Mouse (Mus musculus): ENCODE measurements around the gene Btbd2. TPM values are rescaled to one million over a fixed set of nuclear protein-coding genes. Genes with fewer than 3 reads are reported as not detected.
A peak's percentile ranks its signal among the peaks of the same experiment; 100 is the strongest.
"Not testable (repeated sequence)": the region's sequence is repeated elsewhere in the genome, so short reads cannot be mapped to it uniquely, and the experiment has no call there.

The Btbd2 gene
- total RNA-seq, 2 experiments from 2014 or later: 40.6 to 41.9 TPM

DNA sequence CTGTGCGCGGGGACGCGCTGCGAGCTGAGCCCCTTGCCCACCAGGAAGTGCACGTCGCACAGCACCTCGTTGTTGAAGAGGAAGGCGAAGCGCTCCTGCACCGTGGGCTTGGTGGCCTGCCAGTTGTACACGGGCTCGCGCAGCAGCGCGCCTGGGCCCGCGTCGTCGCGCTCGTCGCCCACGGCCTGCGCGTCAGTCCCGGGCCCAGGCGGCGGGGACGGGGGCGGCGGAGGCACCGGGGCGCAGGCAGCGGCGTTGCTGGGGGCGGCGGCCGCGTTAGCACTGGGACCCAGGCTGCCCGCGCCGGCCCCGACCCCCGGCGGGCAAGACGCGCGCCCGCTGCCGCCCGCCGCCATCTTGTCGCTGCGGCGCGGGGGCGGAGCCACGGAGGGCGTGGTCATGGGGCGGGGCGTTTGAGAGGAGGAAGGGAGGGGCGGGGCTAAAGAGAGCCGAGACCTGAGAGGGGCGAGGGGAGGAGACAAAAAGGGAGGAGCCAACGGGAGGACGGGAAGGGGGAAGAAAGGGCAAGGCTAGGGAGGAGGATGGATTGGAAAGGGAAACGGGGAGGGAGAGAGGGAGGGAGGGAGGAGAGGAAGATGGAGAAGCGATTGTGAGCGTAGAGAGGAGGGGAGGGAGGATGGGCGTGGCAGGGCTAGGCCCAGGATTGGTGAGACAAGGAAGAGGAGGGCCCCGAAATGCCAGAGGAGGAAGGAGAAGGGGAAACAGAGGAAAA is 575 bp downstream of the Btbd2 start:
- peak; percentile 97 to 98 for DNase-seq
- intact Hi-C loops (cut with DNase I): loop anchor here (5.0 kb wide), 1 partner anchor 34 kb away; the partner anchor contains the start of gene Csnk1g2

DNA sequence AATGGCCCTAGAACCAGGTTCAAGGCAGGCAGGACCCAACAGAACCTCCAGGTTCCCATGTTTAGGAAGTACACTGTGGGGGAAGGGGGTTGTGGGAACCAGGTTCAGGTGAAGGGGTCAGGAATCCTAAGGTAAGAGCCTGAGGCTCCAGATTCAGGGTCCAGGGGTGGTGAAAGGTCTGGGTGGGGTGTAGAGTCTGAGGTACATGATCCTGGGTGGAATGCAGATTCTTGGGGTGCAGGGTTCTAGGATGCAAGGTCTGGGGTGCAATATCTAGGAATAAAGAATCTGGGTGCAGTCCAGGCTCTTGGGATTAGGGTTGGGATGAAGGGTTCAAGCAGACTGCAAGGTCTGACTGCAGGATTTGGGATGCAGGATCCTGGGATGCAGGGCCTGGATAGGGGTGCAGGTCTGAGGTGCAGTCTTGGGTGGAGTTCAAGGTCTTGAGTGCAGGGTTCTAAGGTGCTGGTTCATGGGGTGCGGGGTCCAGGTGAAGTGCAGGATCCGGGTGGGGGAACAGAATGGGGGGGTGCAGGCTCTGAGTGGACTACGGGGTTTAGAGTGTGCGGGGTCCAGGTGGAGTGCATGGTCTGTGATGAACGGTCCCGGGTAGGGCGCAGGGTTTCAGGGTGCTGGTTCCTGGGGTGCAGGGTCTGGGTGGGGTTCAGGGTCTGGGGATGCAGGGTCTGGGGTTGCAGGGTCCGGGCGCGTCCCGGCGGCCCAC is 1.3 kb downstream of the Btbd2 start:
- intact Hi-C loops (cut with DNase I): loop anchor here (5.0 kb wide), 1 partner anchor 33 kb away; the partner anchor contains the start of gene Csnk1g2
- no peak for DNase-seq

DNA sequence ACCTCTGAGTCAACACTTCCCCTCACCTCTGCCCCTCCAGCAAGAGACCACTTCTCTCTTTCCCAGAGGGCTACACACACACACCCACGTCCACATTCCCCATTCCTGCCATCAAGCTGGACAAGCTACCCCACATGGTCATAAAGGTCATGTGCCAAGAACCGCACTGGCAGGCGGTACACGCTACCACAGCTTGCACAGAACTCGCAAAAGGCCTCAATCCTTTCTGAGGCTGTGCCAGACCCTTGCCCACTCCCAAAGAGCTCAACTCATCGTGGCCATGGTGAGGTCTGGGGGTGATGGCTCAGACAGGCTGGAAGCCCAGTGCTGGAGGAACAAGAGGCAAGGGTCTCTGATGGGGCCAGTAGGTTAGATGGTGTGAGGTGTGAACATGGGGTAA is 2.0 kb downstream of the Btbd2 start:
- no peak for DNase-seq
- intact Hi-C loops (cut with DNase I): loop anchor here (5.0 kb wide), 1 partner anchor 33 kb away; the partner anchor contains the start of gene Csnk1g2

- no peak for DNase-seq
- intact Hi-C loops (cut with DNase I): no loop called here
Observed at GRCm38 (mm10) chr10:80653156-80653720, 3.6 kb downstream of the Btbd2 start.

GRCm38 (mm10) chr10:80650392-80650791 is 6.5 kb downstream of the Btbd2 start:
- intact Hi-C loops (cut with DNase I): loop anchor here (2.0 kb wide), 1 partner anchor 16 kb away; no protein-coding TSS in a partner anchor
- DNase-seq: no peak

GRCm38 (mm10) chr10:80649910-80650309 is 7.0 kb downstream of the Btbd2 start:
- not testable (repeated sequence) for DNase-seq
- intact Hi-C loops (cut with DNase I): loop anchor here (2.0 kb wide), 1 partner anchor 15 kb away; no protein-coding TSS in a partner anchor

- DNase-seq: no peak
- intact Hi-C loops (cut with DNase I): no loop called here
Observed at GRCm38 (mm10) chr10:80646936-80647335, 9.9 kb downstream of the Btbd2 start.

GRCm38 (mm10) chr10:80635345-80635744 is 21.5 kb downstream of the Btbd2 start:
- intact Hi-C loops (cut with DNase I): loop anchor here (2.0 kb wide), 1 partner anchor 15 kb away; no protein-coding TSS in a partner anchor
- DNase-seq: no peak

DNA sequence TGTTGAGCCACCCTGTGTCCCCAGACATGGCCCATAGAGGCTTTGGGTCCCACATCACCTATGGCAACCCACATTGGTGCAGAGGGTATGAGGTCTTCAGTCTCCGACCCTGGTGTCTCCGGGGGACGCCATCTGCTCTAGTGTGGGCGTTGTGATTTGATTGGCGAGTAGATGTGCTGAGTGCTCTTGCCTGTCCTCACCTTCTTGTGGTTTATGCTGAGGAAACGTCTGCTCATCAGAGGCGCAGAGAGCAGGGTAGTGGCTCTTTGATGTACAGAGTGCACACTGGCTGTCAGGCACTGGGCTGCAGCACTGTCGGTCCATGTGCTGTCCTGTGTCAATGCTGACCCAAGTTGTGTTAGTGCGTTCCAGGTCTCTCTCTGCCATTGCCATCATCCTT is 27.9 kb downstream of the Btbd2 start:
- no peak for DNase-seq
- intact Hi-C loops (cut with DNase I): no loop called here

DNA sequence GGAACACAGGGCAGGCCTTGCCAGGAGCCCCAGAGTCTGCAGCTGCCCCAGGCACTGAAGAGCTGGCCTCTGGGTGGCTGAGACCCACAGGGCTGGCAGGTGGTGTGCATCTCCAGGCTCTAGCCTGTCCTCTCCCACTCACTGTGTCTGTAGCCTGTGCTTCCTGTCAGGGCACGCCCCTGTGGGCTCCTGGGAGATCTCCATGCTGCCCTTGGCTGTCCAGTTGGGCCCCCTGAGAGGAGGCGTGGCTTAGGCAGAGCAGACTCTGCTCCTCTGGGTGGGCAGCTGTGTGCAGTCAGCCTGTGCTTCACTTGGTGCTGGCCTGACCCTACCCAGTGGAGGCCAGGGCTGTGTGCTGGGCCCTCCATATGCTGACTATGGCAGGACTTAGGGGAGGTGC is 29.2 kb downstream of the Btbd2 start:
- intact Hi-C loops (cut with DNase I): no loop called here
- peak; percentile 59 to 71 for DNase-seq

DNA sequence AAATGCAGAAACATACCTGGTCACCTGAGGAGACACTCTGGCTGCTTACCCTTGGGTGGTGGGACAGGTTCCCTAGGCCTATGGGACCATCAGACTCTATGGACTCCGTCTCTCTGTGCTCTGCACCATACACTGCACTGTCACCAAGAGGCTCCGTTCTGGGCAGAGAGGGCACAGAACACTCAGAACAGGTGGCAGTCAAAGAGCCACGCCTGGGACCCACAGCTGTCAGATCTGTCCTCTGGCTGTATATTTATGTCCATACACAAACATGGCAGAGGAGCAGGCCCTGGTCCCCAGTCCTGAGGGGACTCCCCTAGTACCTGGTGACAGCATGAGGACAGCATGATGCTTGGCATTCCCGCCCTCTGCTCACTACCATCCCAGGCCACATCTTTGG is 31.1 kb downstream of the Btbd2 start:
- intact Hi-C loops (cut with DNase I): no loop called here
- no peak for DNase-seq

DNA sequence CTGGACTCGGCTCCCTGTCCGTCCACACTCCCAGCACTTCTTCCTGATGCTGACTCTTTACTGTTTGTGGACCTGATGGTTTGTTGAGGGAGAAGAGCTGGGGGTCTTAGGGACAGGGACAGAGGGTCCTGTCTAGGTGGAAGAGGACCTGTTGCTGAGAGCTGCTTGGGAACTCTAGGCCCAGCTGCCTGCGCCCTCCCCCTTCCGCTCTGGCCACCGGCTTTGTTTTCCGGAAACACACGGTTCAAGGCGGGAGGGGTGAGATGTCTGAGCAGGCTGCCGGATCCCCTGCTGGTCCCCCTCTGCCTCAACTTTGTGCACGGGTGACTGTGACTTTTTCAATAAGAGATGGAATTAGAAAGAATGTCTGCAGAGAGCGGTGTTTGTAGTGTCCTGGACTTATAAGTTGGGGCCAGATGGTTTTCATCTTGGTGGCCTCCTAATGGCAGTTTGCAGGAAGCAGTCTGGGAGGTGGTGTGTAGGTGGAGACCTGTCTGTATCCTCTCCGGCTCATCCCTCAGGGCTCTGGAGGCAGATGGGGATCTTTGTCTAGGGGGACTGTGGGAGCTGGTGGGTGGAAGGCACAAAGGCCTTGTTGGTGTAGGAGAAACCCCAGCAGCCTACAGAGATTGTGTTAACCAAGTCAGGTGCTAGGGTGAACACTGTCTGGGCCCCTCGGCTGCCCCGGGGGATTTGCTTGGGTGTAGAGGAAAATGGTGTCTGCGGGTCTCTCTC is 33.2 kb downstream of the Btbd2 start:
- intact Hi-C loops (cut with DNase I): loop anchor here (5.0 kb wide), 1 partner anchor 34 kb away; the partner anchor contains the start of gene Btbd2
- DNase-seq: peak; percentile 66 to 75

DNA sequence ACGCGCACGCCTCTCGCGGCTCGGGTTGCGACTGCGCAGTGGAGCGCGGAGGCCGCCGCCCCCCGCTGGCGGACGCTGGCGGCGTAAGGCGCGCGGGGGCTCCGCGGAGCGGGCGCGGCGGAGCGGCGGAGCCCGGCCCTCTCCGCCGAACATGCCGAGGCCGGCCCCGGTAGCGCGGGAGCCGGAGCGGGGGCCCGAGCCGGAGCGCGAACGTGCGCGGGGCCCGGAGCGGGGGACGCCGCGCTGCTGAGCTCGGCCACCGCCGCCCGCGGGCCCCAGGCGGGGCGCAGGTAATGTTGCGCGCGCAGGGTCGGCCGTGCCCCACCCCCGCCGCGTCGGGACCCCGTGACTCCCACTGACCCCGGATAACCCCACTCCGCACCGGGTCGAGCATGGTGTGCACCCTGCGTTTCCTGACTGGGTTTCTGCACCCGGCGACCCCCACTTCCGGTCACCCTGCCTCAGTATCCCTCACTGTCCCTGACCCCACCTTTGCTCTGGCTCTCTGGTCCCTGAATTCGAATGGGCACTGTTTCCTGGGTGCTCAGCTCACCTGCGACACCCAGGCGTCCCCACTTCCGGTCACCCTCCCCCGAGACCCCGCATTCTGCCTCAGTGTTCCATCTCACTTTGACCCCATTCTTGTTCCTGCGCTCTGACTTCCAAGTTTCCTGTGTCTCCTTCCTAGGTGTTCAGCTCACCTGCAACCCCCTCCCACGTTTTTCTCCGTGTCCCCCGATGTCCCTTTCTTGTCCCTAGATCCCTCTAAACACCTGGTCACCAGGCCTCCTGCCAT is 34.0 kb downstream of the Btbd2 start, which contains the start of gene Csnk1g2:
Gene Csnk1g2, plus strand, starts transcription at position 178 of the 796 bp plus-strand sequence.
- intact Hi-C loops (cut with DNase I): loop anchor here (5.0 kb wide), 1 partner anchor 34 kb away; the partner anchor contains the start of gene Btbd2
- DNase-seq: peak in 1 of 2 experiments; percentile 74

DNA sequence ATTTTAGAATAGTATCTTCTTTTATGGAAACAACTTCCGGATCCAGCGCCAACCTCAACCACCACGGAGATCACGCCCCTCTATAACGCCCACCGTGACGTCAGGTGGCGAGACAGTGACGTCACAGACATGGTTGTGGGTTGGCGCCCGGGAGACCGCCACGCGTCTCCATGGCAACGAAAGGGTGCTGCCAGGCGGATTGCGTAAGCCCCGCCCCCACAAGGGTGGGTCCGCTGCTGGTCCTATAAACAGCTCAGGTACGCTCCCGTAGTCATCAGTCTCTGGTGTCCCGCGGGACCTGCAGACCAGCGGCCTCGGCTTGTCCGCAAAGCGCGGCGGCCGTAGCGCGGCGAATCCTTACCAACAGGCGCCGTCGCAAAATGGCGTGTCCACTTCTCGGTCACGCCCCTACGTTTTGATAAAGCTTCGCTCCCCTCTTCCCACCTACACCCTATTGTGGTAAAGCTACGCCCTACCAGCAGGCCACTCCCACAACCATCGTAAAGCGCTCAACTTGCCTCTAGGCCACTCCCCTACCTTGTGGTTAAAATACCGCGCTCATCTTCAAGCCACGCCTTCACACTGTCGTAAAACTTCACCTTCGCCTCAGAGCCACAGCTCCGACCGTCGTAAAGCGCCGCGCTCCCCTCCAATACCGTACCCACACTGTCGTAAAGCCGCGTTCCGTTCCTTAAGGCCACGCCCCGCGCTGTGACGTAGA is 34.8 kb downstream of the Btbd2 start:
- intact Hi-C loops (cut with DNase I): loop anchor here (5.0 kb wide), 1 partner anchor 35 kb away; the partner anchor contains the start of gene Btbd2
- peak; percentile 99 for DNase-seq

DNA sequence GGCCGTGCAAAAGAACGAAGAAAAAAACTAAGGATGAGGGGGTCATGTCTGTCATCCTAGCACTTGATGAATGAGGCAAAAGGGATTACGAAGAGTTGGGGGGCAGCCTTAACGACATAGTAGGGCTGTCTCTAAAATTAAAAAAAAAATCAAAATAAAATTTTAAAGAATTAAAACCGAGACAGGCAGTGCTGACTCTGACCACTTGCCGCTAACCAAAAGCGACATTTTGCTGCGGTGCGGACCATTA is 35.3 kb downstream of the Btbd2 start:
- DNase-seq: no peak

DNA sequence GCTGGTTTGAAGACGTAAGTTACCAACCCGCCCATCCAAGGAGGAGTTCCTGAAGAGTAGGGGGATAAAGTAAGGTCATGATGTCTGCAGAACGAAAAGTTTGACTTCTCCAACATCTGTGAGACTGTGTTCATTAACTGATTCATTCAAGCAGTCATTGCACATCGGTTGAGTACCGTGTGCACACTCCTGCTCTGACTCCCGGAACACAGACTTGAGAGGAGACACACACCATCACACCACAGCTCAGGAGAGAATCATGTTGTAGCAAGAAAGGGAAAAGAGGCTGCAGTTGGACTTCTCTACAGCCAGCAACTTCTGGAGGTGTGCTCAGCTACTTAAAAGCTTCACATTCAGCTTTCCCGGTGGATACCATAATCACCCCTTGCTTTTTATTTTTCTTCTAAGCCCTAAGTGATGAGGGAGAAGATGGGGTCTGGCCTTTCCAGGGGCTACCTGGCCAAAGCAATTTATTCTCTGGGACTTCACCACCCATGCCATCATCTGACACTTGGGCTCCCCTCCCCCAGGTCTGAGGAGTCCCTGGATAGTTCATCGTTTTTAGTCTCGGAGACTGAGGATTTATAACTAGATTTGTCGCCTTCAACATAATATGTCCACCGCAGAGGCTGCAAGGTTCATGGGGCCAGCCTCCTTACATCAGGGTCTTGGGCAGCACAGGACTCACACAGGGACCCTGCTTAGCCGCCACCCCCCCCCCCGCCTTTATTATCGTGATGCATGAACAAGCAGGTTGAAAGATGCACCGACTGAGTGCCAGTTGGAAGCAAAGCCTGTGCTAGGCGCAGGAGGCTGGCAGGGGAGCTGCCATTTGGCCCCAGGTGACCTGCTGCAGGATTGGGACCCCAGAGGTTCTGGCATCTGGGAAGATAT is 35.8 kb downstream of the Btbd2 start:
- DNase-seq: no peak
- intact Hi-C loops (cut with DNase I): loop anchor here (5.0 kb wide), 1 partner anchor 36 kb away; the partner anchor contains the start of gene Btbd2

More for the DNA sequence above, 35.3 kb downstream of the Btbd2 start:
- intact Hi-C loops (cut with DNase I): loop anchor here (5.0 kb wide), 1 partner anchor 36 kb away; the partner anchor contains the start of gene Btbd2

DNA sequence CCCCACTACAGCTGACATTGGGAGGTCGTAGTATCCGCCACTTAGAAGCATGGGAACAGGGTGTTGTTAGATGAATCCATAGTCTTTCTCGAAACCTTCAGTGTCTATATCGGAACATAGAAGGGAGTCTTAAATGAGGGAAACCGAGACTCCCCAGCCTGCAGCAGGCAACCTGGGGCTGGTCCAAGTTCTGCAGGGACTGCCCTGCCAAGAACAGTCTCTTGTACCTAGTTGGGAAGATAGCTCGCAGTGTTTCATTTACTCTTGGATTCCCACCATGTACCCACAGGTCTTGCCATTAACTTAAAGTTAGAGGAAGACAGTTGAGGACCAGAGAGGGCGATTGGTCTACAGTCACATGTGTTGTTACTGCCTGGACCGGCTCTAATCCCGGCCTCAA is 36.5 kb downstream of the Btbd2 start:
- DNase-seq: no peak
- intact Hi-C loops (cut with DNase I): loop anchor here (5.0 kb wide), 1 partner anchor 37 kb away; the partner anchor contains the start of gene Btbd2

Data from heart, postnatal 14 days (tissue).